Mouse (Mus musculus) large intestine, adult 2 months (tissue): ENCODE data around the gene Scnn1a. TPM values are rescaled to one million over a fixed set of nuclear protein-coding genes. Genes with fewer than 3 reads are reported as not detected.
A peak's percentile ranks its signal among the peaks of the same experiment; 100 is the strongest.
"Not testable (repeated sequence)": the region's sequence is repeated elsewhere in the genome, so short reads cannot be mapped to it uniquely, and the experiment has no call there.

Experiments used
- DNase-seq: peaks from one replicate; pipeline ENCODE4 v3.0.0-alpha.2; 2012; ENCODE audit warnings: low read depth, low spot score
- WGBS: fragments of 180-500 bp; shearing (Covaris S2); methylation state at CpG from one replicate; pipeline ENCODE4 v1.1.7; 2018; 5-methylcytosine and 5-hydroxymethylcytosine counted together
- polyA plus RNA-seq: library from polyadenylated mRNA; depleted of rRNA; stranded (reverse); fragments of >200 nt; gene quantifications from 2 replicates; pipeline ENCODE4 v1.2.3, GENCODE M21; 2012; rRNA removed

Scnn1a gene
- 7.9 and 11.0 TPM in 2 replicates for polyA plus RNA-seq

- WGBS = 96% methylated on average over 1 of the region's 1 CpGs
- no peak for DNase-seq
Measured at GRCm38 (mm10) chr6:125320323-125320722, at the start of gene Scnn1a. Gene Scnn1a, plus strand, starts transcription at chr6:125320659.

DNA sequence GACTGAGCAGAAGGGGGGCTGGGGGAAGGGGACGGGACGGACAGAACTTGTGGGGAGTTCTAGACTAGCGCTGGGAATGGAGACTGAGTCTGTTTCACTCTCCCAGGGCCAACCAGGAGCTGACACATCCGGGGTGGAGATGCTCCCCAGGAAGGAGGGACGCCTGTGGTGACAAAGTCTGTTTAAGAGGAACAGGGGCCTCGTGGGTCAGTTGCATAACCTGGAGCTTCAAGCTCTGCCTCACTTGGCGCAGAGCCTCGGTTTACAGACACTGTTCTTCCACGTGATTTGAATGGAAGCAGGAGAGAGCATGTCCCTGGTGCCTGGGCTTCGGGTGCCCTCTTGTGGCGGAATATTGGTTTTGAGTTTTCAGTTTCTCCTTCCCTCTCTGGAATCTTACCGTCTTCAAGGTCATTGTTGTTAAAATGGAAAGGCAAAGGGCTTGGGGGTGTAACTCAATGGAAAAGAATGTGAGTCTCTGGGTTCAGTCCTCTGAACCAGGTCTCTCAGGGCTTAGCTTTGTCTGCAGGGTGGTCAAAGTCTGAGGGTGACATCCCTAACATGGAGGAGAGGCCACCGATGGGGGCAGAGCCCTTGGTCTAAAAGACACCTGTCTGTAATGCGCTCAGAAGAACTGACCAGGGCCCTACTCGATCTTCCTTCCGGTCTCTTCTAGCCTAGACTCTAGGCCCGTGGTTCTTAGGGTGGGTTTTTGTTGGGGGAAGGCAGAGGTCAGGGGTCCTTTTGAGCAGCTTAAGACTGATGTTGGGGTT is 48.8 kb upstream of the Scnn1a start:
- 13% methylated on average over 17 of the region's 17 CpGs for WGBS
- peak; percentile 92 for DNase-seq

- WGBS = 75% methylated on average over 10 of the region's 10 CpGs
- no peak for DNase-seq
Measured at GRCm38 (mm10) chr6:125272228-125272785, 48.2 kb upstream of the Scnn1a start.

GRCm38 (mm10) chr6:125274841-125275563 is 45.5 kb upstream of the Scnn1a start:
- no peak for DNase-seq

GRCm38 (mm10) chr6:125279729-125280128 is 40.7 kb upstream of the Scnn1a start:
- no peak for DNase-seq
- 59% methylated on average over 8 of the region's 8 CpGs for WGBS

More at GRCm38 (mm10) chr6:125274841-125275563, 45.5 kb upstream of the Scnn1a start:
- WGBS = 47% methylated on average over 15 of the region's 15 CpGs

GRCm38 (mm10) chr6:125282721-125283120 is 37.7 kb upstream of the Scnn1a start:
- 95% methylated on average over 13 of the region's 13 CpGs for WGBS

DNA sequence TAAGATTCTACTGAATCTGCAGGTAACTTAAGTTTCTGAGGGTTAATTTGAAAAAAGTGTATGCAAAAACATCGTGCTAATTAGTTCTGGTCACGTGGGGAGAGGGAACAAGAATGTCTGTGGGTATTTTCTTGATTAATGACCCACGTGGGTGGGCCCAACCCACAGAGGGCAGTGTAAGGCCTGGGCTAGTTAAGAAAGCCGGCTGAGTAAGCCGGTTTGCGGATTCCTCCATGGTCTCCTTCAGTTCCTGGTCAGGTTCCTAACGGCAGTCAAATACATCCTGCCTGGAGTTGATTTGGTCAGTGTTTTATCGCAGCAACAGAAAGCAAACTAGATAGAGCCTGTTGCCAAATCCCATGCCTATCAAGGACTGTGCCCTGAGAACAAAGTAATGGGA is 36.2 kb upstream of the Scnn1a start:
- 28% methylated on average over 8 of the region's 8 CpGs for WGBS

More at GRCm38 (mm10) chr6:125282721-125283120, 37.7 kb upstream of the Scnn1a start:
- DNase-seq = not testable (repeated sequence)

DNA sequence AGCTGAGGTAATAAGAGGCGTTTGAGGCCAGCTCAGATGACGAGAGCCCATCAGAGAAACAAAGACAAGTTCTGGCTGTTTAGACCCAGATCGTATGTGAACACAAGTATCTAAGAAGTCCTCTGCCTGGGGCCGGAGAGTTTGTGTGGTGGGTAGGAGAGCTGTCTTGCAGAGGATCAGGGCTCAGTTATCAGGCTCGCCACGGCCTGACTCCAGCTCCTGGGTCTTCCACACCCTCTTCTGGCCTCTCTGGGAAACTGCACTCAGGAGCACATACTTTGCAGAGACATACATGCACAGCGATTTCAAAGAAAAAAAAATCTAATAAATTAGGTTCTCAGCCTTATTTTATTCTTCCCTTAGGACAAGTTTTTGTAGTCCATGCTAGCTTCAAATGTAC is 35.7 kb upstream of the Scnn1a start:
- no peak for DNase-seq
- 87% methylated on average over 7 of the region's 7 CpGs for WGBS

More for the DNA sequence above, 36.2 kb upstream of the Scnn1a start:
- DNase-seq = no peak

DNA sequence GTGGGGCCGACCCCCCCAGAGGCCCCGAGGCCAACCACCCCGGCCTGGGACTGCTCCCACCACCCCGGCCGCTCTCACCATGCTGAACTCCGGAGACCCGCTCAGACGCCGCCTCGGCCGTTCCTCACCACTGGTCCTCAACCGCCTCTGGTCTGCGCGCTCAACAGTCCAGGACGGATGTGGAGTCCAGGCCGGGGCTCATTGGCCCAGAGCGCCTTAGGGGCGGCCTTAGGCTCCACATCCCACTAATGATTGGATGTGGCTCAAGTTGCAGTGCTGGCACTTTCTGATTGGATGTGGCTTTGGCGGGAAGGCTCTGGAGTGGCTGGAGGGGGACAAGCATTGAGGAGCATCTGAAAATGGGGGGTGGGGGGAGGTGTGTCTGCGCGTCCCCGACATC is 34.6 kb upstream of the Scnn1a start, which contains the start of gene Tuba3a:
TSS of gene Tuba3a (minus strand) at position 153 of the 400 bp plus-strand sequence.
- WGBS = 96% methylated on average over 22 of the region's 22 CpGs
- DNase-seq = no peak

- WGBS = 37% methylated on average over 4 of the region's 4 CpGs
- DNase-seq = no peak
Measured at GRCm38 (mm10) chr6:125286944-125287343, 33.5 kb upstream of the Scnn1a start.

- DNase-seq = no peak
- 42% methylated on average over 5 of the region's 5 CpGs for WGBS
Measured at GRCm38 (mm10) chr6:125288730-125289129, 31.7 kb upstream of the Scnn1a start.

DNA sequence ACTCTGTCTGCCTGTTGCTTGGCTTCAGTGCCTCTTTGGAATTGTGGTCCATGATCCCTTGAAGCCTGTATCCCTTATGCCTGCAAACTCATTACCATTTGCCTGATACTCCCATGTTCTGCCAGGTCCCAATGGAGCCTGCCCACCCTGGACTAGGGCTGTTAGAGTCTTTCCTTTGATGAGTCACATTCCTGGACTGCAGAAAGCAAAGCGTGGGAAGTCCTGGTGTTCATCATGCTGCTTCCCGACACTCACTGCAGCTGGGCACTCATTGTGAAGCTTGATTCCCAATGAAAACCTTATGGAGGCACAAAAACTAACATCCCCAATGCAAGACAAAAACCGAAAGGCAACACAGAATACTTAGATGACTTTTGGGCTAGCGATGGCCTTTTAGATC is 29.1 kb upstream of the Scnn1a start:
- 66% methylated on average over 4 of the region's 4 CpGs for WGBS
- DNase-seq = no peak

DNA sequence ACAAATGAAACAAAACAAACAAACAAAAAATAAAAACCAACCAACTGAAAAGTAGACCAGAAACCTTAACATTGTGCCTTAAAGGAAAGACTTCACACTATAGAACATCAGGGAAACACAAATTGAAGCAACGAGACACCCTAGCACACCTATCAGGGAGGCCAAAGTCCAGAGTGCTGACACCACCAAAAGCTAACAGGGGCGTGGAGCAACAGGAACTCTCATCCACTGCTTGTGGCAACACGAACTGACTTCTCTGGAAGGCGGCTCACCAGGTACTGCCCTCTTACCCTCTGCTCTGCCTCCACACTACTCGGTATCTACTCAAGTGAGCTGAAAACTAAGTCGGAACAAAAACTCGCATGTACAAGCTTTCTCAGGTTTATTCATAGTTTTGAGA is 28.2 kb upstream of the Scnn1a start:
- peak; percentile 80 for DNase-seq

DNA sequence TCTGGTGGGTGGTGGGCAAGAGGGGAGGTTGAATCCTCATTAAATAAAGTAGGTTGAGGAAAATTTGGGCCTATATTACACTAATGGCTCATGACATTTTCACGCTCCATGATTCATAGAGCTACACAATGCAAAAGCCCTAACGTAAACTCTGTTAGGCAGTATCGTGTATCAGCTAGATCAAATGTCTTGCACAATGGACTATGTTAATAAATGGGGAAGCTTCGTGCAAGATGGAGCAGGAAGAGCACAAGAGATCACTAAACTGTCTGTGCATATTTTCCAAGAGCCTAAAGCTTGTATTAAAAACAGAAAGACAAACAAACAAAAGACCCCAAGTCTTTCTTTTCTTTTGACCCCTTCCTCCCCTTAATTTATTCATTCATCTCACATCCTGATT is 26.4 kb upstream of the Scnn1a start:
- DNase-seq = no peak
- 90% methylated on average over 4 of the region's 4 CpGs for WGBS

More for the DNA sequence above, 28.2 kb upstream of the Scnn1a start:
- WGBS = 37% methylated on average over 7 of the region's 7 CpGs

DNA sequence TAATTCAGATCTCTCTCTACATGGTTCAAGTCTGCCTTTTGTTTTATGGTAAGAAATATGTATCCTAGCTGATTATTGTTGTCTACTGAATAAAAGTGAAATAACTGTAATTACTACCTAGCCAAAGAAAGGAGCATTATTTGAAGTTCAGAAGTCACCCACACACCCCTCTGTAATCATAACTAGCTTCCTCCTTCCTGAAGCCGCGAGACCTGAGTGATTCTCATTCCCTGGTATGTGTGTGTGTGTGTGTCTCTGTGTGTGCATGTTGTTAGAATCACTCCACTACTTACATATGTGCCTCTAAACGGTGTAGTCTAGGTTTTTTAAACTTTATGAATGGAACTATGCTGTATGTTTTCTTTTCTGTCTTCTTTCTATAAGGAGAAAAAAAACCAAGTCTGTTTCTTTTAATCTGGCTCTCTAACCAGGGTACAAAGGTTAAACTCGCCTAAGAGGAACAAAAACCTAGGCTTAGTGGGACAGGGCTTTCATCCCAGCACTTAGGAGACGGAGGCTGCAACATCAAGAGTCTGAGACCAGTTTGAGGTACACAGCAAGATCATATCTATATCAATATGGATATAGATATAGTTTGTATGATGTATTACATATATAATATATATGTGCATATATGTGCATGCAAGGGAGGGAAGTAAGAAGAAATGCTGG is 23.2 kb upstream of the Scnn1a start:
- 27% methylated on average over 5 of the region's 5 CpGs for WGBS
- no peak for DNase-seq

- 63% methylated on average over 1 of the region's 1 CpGs for WGBS
- DNase-seq = no peak
Measured at GRCm38 (mm10) chr6:125300982-125301381, 19.5 kb upstream of the Scnn1a start.

DNA sequence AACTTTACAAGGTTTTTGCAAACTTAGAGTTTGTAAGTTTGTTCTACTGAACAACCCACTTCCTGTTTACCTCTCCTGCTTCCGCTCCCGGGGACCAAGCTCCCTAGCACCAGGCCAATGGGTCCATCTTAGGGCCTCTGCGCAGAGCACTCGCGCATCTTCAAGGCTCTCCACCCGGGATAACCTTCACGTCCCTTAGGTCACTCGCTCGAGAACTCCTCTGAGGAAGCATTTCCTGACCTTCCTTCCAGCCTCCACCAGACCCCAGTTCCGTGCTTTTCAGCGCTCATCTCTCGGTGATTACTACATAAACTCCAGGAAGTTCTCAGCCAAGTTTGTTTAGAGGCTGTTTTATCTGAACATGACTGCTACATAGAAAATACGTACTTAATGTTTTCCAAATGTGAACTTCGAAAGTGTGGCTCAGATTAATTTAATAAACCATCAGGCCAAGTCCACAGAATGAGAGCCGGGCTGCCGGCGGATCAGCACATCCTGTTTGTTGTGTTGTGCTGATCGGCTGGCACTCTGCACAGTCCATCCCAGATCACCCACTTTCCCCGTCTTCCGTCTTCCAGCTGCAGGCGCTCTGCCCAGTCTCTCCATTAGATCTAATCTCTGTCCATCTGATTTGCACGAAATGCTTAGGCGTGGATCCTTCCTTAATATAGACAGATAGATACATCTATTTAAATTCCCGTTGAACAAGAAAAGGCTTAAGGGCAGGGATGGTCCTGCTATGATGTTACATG is 18.1 kb upstream of the Scnn1a start:
- 74% methylated on average over 24 of the region's 24 CpGs for WGBS
- DNase-seq = no peak

DNA sequence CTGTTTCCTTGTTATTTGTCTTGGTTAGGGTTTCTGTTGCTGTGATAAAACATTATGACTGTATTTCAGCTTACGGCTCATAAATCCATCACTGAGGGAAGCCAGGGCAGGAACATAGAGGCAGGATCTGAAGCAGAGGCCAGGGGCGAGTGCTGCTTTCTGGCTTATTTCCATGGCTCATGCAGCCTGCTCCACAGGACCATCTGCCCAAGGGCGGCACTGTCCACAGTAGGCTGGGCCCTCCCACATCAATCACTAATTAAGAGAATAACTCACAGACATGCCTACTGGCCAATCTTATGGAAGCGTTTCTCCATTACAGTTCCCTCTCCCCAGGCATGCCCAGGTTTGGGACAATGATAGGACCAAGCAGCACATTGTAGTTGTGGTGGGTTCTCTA is 17.2 kb upstream of the Scnn1a start:
- DNase-seq = no peak
- 58% methylated on average over 4 of the region's 4 CpGs for WGBS

GRCm38 (mm10) chr6:125304408-125304807 is 16.1 kb upstream of the Scnn1a start:
- not testable (repeated sequence) for DNase-seq
- 80% methylated on average over 7 of the region's 7 CpGs for WGBS
